Mouse (Mus musculus): ENCODE data around the gene Gbp8. TPM values are rescaled to one million over a fixed set of nuclear protein-coding genes. Genes with fewer than 3 reads are reported as not detected.

The Gbp8 gene
- polyA plus RNA-seq, 1 experiment from 2014 or later, result 1.4 TPM

Other genes starting within 250 kb of the Gbp8 start
- 2.5 and 3.3 TPM in 2 replicates for gene Abcg3, start 156.8 kb downstream of the Gbp8 start, polyA plus RNA-seq (2015; fragmentation: Nextera tagmentation; extraction: Ambion mirVana)
- gene Gbp9, start within 50 bp of the Gbp8 start, polyA plus RNA-seq (2015; fragmentation: Nextera tagmentation; extraction: Ambion mirVana), result 0.98 and 1.1 TPM in 2 replicates
- gene Gbp4, start within 50 bp of the Gbp8 start, polyA plus RNA-seq (2015; fragmentation: Nextera tagmentation; extraction: Ambion mirVana), result 0.90 and 1.0 TPM in 2 replicates
- gene Gbp10, start 100.0 kb upstream of the Gbp8 start, polyA plus RNA-seq (2015; fragmentation: Nextera tagmentation; extraction: Ambion mirVana), result 0.03 and 0.34 TPM in 2 replicates
- not detected in 2 replicates for gene Gm43302, start 154.2 kb upstream of the Gbp8 start, polyA plus RNA-seq (2015; fragmentation: Nextera tagmentation; extraction: Ambion mirVana)
- gene Gbp6, start 154.2 kb upstream of the Gbp8 start, polyA plus RNA-seq (2015; fragmentation: Nextera tagmentation; extraction: Ambion mirVana), result 1.2 TPM in 2 replicates